Mouse (Mus musculus): Measurements from ENCODE around the gene Emp3.
A peak's percentile ranks its signal among the peaks of the same experiment; 100 is the strongest.
"Not testable (repeated sequence)": the region's sequence is repeated elsewhere in the genome, so short reads cannot be mapped to it uniquely, and the experiment has no call there.

Emp3 gene

GRCm38 (mm10) chr7:45921242-45921621 is at the start of gene Emp3:
TSS of gene Emp3 (minus strand) at chr7:45921404.
- DNase-seq (ENCODE audit: low spot score in 2 of 2) = no peak

GRCm38 (mm10) chr7:45956611-45957010 is 35.4 kb upstream of the Emp3 start:
- DNase-seq (ENCODE audit: low spot score in 2 of 2) = peak in 1 of 2 experiments; percentile 20

- peak; percentile 26 to 28 for DNase-seq (ENCODE audit: low spot score in 2 of 2)
These were observed 27.9 kb upstream of the Emp3 start for GRCm38 (mm10) chr7:45949061-45949460.

GRCm38 (mm10) chr7:45943280-45943679 is 22.1 kb upstream of the Emp3 start:
- DNase-seq (ENCODE audit: low spot score in 2 of 2) = not testable (repeated sequence)

- no peak for DNase-seq (ENCODE audit: low spot score in 2 of 2)
These were observed 20.8 kb upstream of the Emp3 start for GRCm38 (mm10) chr7:45941986-45942385.

- no peak for DNase-seq (ENCODE audit: low spot score in 2 of 2)
These were observed 18.6 kb upstream of the Emp3 start for GRCm38 (mm10) chr7:45939836-45940235.

- peak; percentile 58 to 67 for DNase-seq (ENCODE audit: low spot score in 2 of 2)
These were observed 13.9 kb upstream of the Emp3 start for GRCm38 (mm10) chr7:45935114-45935513.

- DNase-seq (ENCODE audit: low spot score in 2 of 2) = not testable (repeated sequence)
These were observed 12.6 kb upstream of the Emp3 start for GRCm38 (mm10) chr7:45933766-45934165.

- DNase-seq (ENCODE audit: low spot score in 2 of 2) = no peak
These were observed 8.5 kb upstream of the Emp3 start for GRCm38 (mm10) chr7:45929688-45930087.

GRCm38 (mm10) chr7:45928626-45929295 is 7.6 kb upstream of the Emp3 start:
- DNase-seq (ENCODE audit: low spot score in 2 of 2) = no peak

- DNase-seq (ENCODE audit: low spot score in 2 of 2) = no peak
These were observed 3.2 kb upstream of the Emp3 start for GRCm38 (mm10) chr7:45924429-45924816.

GRCm38 (mm10) chr7:45923762-45924428 is 2.7 kb upstream of the Emp3 start, which contains the start of gene Ccdc114:
TSS of gene Ccdc114 (plus strand) at chr7:45924072.
- peak in 1 of 2 experiments; percentile 31 for DNase-seq (ENCODE audit: low spot score in 2 of 2)

GRCm38 (mm10) chr7:45922928-45923761 is 1.9 kb upstream of the Emp3 start:
- DNase-seq (ENCODE audit: low spot score in 2 of 2) = peak; percentile 91 to 94

GRCm38 (mm10) chr7:45921950-45922600 is 871 bp upstream of the Emp3 start:
- no peak for DNase-seq (ENCODE audit: low spot score in 2 of 2)

- DNase-seq (ENCODE audit: low spot score in 2 of 2) = peak in 1 of 2 experiments; percentile 30
These were observed 492 bp downstream of the Emp3 start for GRCm38 (mm10) chr7:45920583-45921241.

GRCm38 (mm10) chr7:45919761-45920160 is 1.4 kb downstream of the Emp3 start:
- no peak for DNase-seq (ENCODE audit: low spot score in 2 of 2)

- no peak for DNase-seq (ENCODE audit: low spot score in 2 of 2)
These were observed 2.0 kb downstream of the Emp3 start for GRCm38 (mm10) chr7:45919083-45919671.

- no peak for DNase-seq (ENCODE audit: low spot score in 2 of 2)
These were observed 3.3 kb downstream of the Emp3 start for GRCm38 (mm10) chr7:45917926-45918325.

GRCm38 (mm10) chr7:45917004-45917704 is 4.0 kb downstream of the Emp3 start:
- no peak for DNase-seq (ENCODE audit: low spot score in 2 of 2)

All from right cerebral cortex, adult 2 months (tissue).